ENCODE assay signal across 25 mouse cellular contexts in the genomic region with DNA sequence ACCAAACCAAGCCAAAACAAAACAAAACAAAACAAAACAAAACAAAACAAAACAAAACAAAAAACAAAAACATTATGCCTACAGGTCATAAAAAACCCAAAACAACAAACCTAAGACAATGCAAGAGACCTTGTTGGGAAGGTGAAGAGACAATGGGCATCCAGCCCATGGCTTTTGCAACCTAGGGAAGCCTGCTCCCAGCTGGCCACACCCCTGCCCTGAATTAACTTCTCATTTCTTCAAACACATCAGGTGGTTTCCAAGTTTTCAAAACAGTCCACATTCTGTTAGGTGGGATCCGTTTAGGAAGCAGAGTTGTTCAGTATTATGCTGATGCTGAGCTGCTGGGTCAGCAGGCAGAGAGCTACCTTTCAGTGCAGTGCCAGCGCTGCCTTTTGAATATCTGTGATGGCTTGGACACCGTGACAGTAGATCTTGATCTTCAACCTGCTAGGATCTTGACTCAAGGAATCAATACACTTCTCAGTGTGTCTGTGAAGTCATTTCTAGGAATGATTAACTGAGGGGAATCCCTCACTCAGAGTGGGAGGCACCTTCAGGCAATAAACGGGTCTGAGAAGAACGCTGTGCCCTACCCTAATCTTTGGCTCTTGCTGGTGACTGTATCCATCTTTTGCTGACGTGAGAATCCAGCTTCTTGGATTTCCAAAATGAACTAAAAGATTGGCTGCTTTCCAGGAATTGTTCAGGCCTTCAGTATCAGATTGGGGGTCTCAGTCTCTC.
DNase-seq lines count a peak whose midpoint lies in the region; ATAC-seq lines count a peak whose summit lies in the region.
"Had no signal": no experiment of that assay in that cellular context is flagged by ENCODE, and none has a peak within 500 bp of the region (broad histone marks: within the 10 kb centered on the region; RNA-seq: fewer than 3 reads in every experiment).

No protein-coding gene starts in this region.

- no peaks in the 10 kb centered on the region for H3K36me3 ChIP-seq in heart, embryonic 10.5 days
- no peaks in the 10 kb centered on the region for H3K36me3 ChIP-seq in intestine, embryonic 15.5 days
- H3K36me3 ChIP-seq: embryonic facial prominence, embryonic 12.5 days; embryonic facial prominence, embryonic 15.5 days; hindbrain, embryonic 10.5 days; hindbrain, embryonic 13.5 days had no signal

- no peak overlapping the region for H3K27ac ChIP-seq in heart, embryonic 10.5 days
- H3K27ac ChIP-seq in intestine, embryonic 15.5 days: no peak overlapping the region
- H3K27ac ChIP-seq: embryonic facial prominence, embryonic 12.5 days; embryonic facial prominence, embryonic 15.5 days; gastrocnemius, adult 2 months; hindbrain, embryonic 13.5 days had no signal

- WGBS in heart, embryonic 10.5 days: 77% methylated on average over 6 of the region's 6 CpGs
- WGBS in intestine, embryonic 15.5 days: 48% methylated on average over 6 of the region's 6 CpGs

- no peaks in the 10 kb centered on the region for H3K27me3 ChIP-seq in heart, embryonic 10.5 days (ENCODE audit: insufficient read depth, poor library complexity, severe bottlenecking)
- no peaks in the 10 kb centered on the region for H3K27me3 ChIP-seq in intestine, embryonic 15.5 days (replicated peaks)
- H3K27me3 ChIP-seq: embryonic facial prominence, embryonic 12.5 days; embryonic facial prominence, embryonic 15.5 days; hindbrain, embryonic 13.5 days had no signal

- intact Hi-C loops in heart, postnatal 25 days (cut with DNase I): no loop called here

- no peaks in the 10 kb centered on the region for H3K4me1 ChIP-seq in heart, embryonic 10.5 days
- 0 out of 2 replicates have a peak, but pooled peaks cover 3% of the 10 kb centered on the region for H3K4me1 ChIP-seq in intestine, embryonic 15.5 days (replicated peaks)
- H3K4me1 ChIP-seq: embryonic facial prominence, embryonic 12.5 days had no signal

- no peak overlapping the region for H3K9ac ChIP-seq in intestine, embryonic 15.5 days
- H3K9ac ChIP-seq: embryonic facial prominence, embryonic 12.5 days; embryonic facial prominence, embryonic 15.5 days; forebrain, postnatal 0 days; hindbrain, embryonic 13.5 days had no signal

- H3K4me2 ChIP-seq in intestine, embryonic 15.5 days (replicated peaks): no peak overlapping the region
- H3K4me2 ChIP-seq: embryonic facial prominence, embryonic 12.5 days; embryonic facial prominence, embryonic 15.5 days; hindbrain, embryonic 13.5 days had no signal

- H3K9me3 ChIP-seq in heart, embryonic 10.5 days: no peaks in the 10 kb centered on the region
- H3K9me3 ChIP-seq in intestine, embryonic 15.5 days: no peaks in the 10 kb centered on the region
- H3K9me3 ChIP-seq: embryonic facial prominence, embryonic 12.5 days; embryonic facial prominence, embryonic 15.5 days; hindbrain, embryonic 13.5 days had no signal

- H3K4me3 ChIP-seq in heart, embryonic 10.5 days: no peak overlapping the region
- no peak overlapping the region for H3K4me3 ChIP-seq in intestine, embryonic 15.5 days (replicated peaks)
- H3K4me3 ChIP-seq: embryonic facial prominence, embryonic 12.5 days; embryonic facial prominence, embryonic 15.5 days; gastrocnemius, adult 2 months; hindbrain, embryonic 10.5 days; hindbrain, embryonic 13.5 days had no signal

- ATAC-seq in intestine, embryonic 15.5 days: peak; percentile 81
- ATAC-seq: forebrain, embryonic 14.5 days; forebrain, postnatal 0 days; hindbrain, embryonic 16.5 days had no signal

- peak; percentile 25 for DNase-seq in heart, embryonic 10.5 days (ENCODE audit: low spot score)
- DNase-seq in heart, postnatal 25 days (ENCODE audit: low spot score): no peak
- DNase-seq in ES-CJ7 (ENCODE audit: low read depth, low spot score): peak; percentile 13
- DNase-seq in cerebellum, adult 9-11 months: no peak
- no peak for DNase-seq in layer of hippocampus, postnatal 25 days (ENCODE audit: extremely low spot score in 1 of 2, low spot score in 1 of 2)
- DNase-seq: adrenal gland, adult 2 months; adrenal gland, postnatal 14 days; B cell, adult 2 months; cerebellum, adult 11-12 months; cerebellum, adult 8-10 months; cerebellum, postnatal 14 days; forebrain, postnatal 0 days; gastrocnemius, adult 2 months; gastrocnemius, postnatal 14 days; heart, adult 18-20 months; heart, postnatal 36 days; kidney, adult 18-20 months; kidney, adult 9 months had no signal

Comparison
In these comparisons a context has a peak if more than half of its experiments do, and no peak if none do; other contexts are left out.
1. DNase-seq: peak in heart, embryonic 10.5 days (single experiment) and ES-CJ7 (single experiment); none in heart, postnatal 25 days (single experiment), cerebellum, adult 9-11 months (single experiment) and layer of hippocampus, postnatal 25 days (0 of 2).